Mouse (Mus musculus): ENCODE results near the gene Tead1. TPM values are rescaled to one million over a fixed set of nuclear protein-coding genes. Genes with fewer than 3 reads are reported as not detected.

Gene Tead1
- polyA plus RNA-seq, 1 experiment: 210 TPM

- Histone ChIP-seq H3K9me3 (replicated peaks; ENCODE audit: control insufficient read depth, insufficient read depth, low read length, poor library complexity, severe bottlenecking) (no peaks in the 10 kb centered on the region), H3K36me3 (ENCODE audit: control insufficient read depth, insufficient read depth, low read length, poor library complexity, severe bottlenecking) (peaks cover 8% of the 10 kb centered on the region), H3K4me3 (ENCODE audit: low read depth, low read length) (no peak overlapping the region), H3K27me3 (ENCODE audit: control insufficient read depth, insufficient read depth, low read length, poor library complexity, severe bottlenecking) (no peaks in the 10 kb centered on the region), H3K27ac (ENCODE audit: insufficient read depth, low read length) (no peak overlapping the region), H3K9ac (ENCODE audit: low read depth, poor library complexity, severe bottlenecking) (no peak overlapping the region), H3K4me1 (ENCODE audit: control insufficient read depth, insufficient read depth, low read length) (no peaks in the 10 kb centered on the region)
- no peak for TF ChIP-seq EP300 (IDR thresholded peaks at IDR 0.05; ENCODE audit: insufficient read depth, low read depth, low read length)
- no peak for TF ChIP-seq POLR2A (IDR thresholded peaks at IDR 0.05; ENCODE audit: insufficient read depth, low read length)
- no peak for TF ChIP-seq CTCF (IDR thresholded peaks at IDR 0.05; ENCODE audit: low read depth, low read length)
Observed at GRCm38 (mm10) chr7:112906848-112907247, 227.7 kb downstream of the Tead1 start.

- Histone ChIP-seq H3K27me3 (ENCODE audit: control insufficient read depth, insufficient read depth, low read length, poor library complexity, severe bottlenecking) (no peaks in the 10 kb centered on the region), H3K9me3 (replicated peaks; ENCODE audit: control insufficient read depth, insufficient read depth, low read length, poor library complexity, severe bottlenecking) (no peaks in the 10 kb centered on the region)
Observed at GRCm38 (mm10) chr7:112907468-112907867, 228.3 kb downstream of the Tead1 start.

GRCm38 (mm10) chr7:112909164-112909563, 230.0 kb downstream of the Tead1 start:
- Histone ChIP-seq H3K27ac (ENCODE audit: insufficient read depth, low read length) (no peak overlapping the region), H3K4me1 (ENCODE audit: control insufficient read depth, insufficient read depth, low read length) (no peaks in the 10 kb centered on the region), H3K4me3 (ENCODE audit: low read depth, low read length) (no peak overlapping the region), H3K36me3 (ENCODE audit: control insufficient read depth, insufficient read depth, low read length, poor library complexity, severe bottlenecking) (no peaks in the 10 kb centered on the region; the same call in 1 of the 2 replicates), H3K9me3 (replicated peaks; ENCODE audit: control insufficient read depth, insufficient read depth, low read length, poor library complexity, severe bottlenecking) (no peaks in the 10 kb centered on the region), H3K27me3 (ENCODE audit: control insufficient read depth, insufficient read depth, low read length, poor library complexity, severe bottlenecking) (no peaks in the 10 kb centered on the region), H3K9ac (ENCODE audit: low read depth, poor library complexity, severe bottlenecking) (no peak overlapping the region)
- TF ChIP-seq EP300 (IDR thresholded peaks at IDR 0.05; ENCODE audit: insufficient read depth, low read depth, low read length): no peak
- no peak for TF ChIP-seq POLR2A (IDR thresholded peaks at IDR 0.05; ENCODE audit: insufficient read depth, low read length)
- TF ChIP-seq CTCF (IDR thresholded peaks at IDR 0.05; ENCODE audit: low read depth, low read length): no peak

More at GRCm38 (mm10) chr7:112907468-112907867, 228.3 kb downstream of the Tead1 start:
- TF ChIP-seq CTCF (IDR thresholded peaks at IDR 0.05; ENCODE audit: low read depth, low read length) (no peak), EP300 (IDR thresholded peaks at IDR 0.05; ENCODE audit: insufficient read depth, low read depth, low read length) (no peak), POLR2A (IDR thresholded peaks at IDR 0.05; ENCODE audit: insufficient read depth, low read length) (no peak)
- H3K4me3 ChIP-seq (ENCODE audit: low read depth, low read length): no peak overlapping the region
- H3K27ac ChIP-seq (ENCODE audit: insufficient read depth, low read length): no peak overlapping the region
- H3K4me1 ChIP-seq (ENCODE audit: control insufficient read depth, insufficient read depth, low read length): no peaks in the 10 kb centered on the region
- H3K36me3 ChIP-seq (ENCODE audit: control insufficient read depth, insufficient read depth, low read length, poor library complexity, severe bottlenecking): peaks cover 5% of the 10 kb centered on the region
- no peak overlapping the region for H3K9ac ChIP-seq (ENCODE audit: low read depth, poor library complexity, severe bottlenecking)

- Histone ChIP-seq H3K4me3 (ENCODE audit: low read depth, low read length) (no peak overlapping the region), H3K9me3 (replicated peaks; ENCODE audit: control insufficient read depth, insufficient read depth, low read length, poor library complexity, severe bottlenecking) (no peaks in the 10 kb centered on the region), H3K36me3 (ENCODE audit: control insufficient read depth, insufficient read depth, low read length, poor library complexity, severe bottlenecking) (no peaks in the 10 kb centered on the region), H3K9ac (ENCODE audit: low read depth, poor library complexity, severe bottlenecking) (no peak overlapping the region), H3K4me1 (ENCODE audit: control insufficient read depth, insufficient read depth, low read length) (no peaks in the 10 kb centered on the region), H3K27ac (ENCODE audit: insufficient read depth, low read length) (no peak overlapping the region), H3K27me3 (ENCODE audit: control insufficient read depth, insufficient read depth, low read length, poor library complexity, severe bottlenecking) (no peaks in the 10 kb centered on the region)
- TF ChIP-seq POLR2A (IDR thresholded peaks at IDR 0.05; ENCODE audit: insufficient read depth, low read length) (no peak), CTCF (IDR thresholded peaks at IDR 0.05; ENCODE audit: low read depth, low read length) (no peak), EP300 (IDR thresholded peaks at IDR 0.05; ENCODE audit: insufficient read depth, low read depth, low read length) (no peak)
Observed at GRCm38 (mm10) chr7:112912969-112913368, 233.9 kb downstream of the Tead1 start.

- H3K4me1 ChIP-seq (ENCODE audit: control insufficient read depth, insufficient read depth, low read length): no peaks in the 10 kb centered on the region
- no peak overlapping the region for H3K9ac ChIP-seq (ENCODE audit: low read depth, poor library complexity, severe bottlenecking)
- no peaks in the 10 kb centered on the region for H3K36me3 ChIP-seq (ENCODE audit: control insufficient read depth, insufficient read depth, low read length, poor library complexity, severe bottlenecking)
- TF ChIP-seq EP300 (IDR thresholded peaks at IDR 0.05; ENCODE audit: insufficient read depth, low read depth, low read length): no peak
- no peak overlapping the region for H3K27ac ChIP-seq (ENCODE audit: insufficient read depth, low read length)
- no peaks in the 10 kb centered on the region for H3K27me3 ChIP-seq (ENCODE audit: control insufficient read depth, insufficient read depth, low read length, poor library complexity, severe bottlenecking)
- no peaks in the 10 kb centered on the region for H3K9me3 ChIP-seq (replicated peaks; ENCODE audit: control insufficient read depth, insufficient read depth, low read length, poor library complexity, severe bottlenecking)
- no peak overlapping the region for H3K4me3 ChIP-seq (ENCODE audit: low read depth, low read length)
Observed at GRCm38 (mm10) chr7:112915571-112915970, 236.5 kb downstream of the Tead1 start.

GRCm38 (mm10) chr7:112917613-112918278, 238.6 kb downstream of the Tead1 start:
- H3K9me3 ChIP-seq (replicated peaks; ENCODE audit: control insufficient read depth, insufficient read depth, low read length, poor library complexity, severe bottlenecking): no peaks in the 10 kb centered on the region
- H3K36me3 ChIP-seq (ENCODE audit: control insufficient read depth, insufficient read depth, low read length, poor library complexity, severe bottlenecking): no peaks in the 10 kb centered on the region
- no peak overlapping the region for H3K4me3 ChIP-seq (ENCODE audit: low read depth, low read length)
- H3K9ac ChIP-seq (ENCODE audit: low read depth, poor library complexity, severe bottlenecking): no peak overlapping the region
- H3K4me1 ChIP-seq (ENCODE audit: control insufficient read depth, insufficient read depth, low read length): no peaks in the 10 kb centered on the region
- no peaks in the 10 kb centered on the region for H3K27me3 ChIP-seq (ENCODE audit: control insufficient read depth, insufficient read depth, low read length, poor library complexity, severe bottlenecking)
- H3K27ac ChIP-seq (ENCODE audit: insufficient read depth, low read length): no peak overlapping the region
- TF ChIP-seq POLR2A (IDR thresholded peaks at IDR 0.05; ENCODE audit: insufficient read depth, low read length): no peak
- TF ChIP-seq CTCF (IDR thresholded peaks at IDR 0.05; ENCODE audit: low read depth, low read length): no peak
- no peak for TF ChIP-seq EP300 (IDR thresholded peaks at IDR 0.05; ENCODE audit: insufficient read depth, low read depth, low read length)
